Mouse (Mus musculus): ENCODE data around the gene Rpl37a. TPM values are rescaled to one million over a fixed set of nuclear protein-coding genes. Genes with fewer than 3 reads are reported as not detected.

The Rpl37a gene
- polyA plus RNA-seq, 1 experiment from 2014 or later: 1,456 TPM

GRCm38 (mm10) chr1:72724354-72724753 is 13.3 kb downstream of the Rpl37a start:
- H3K4me1 ChIP-seq (replicated peaks; ENCODE audit: control insufficient read depth, insufficient read depth, low read length): peaks cover 3% of the 10 kb centered on the region; the same call in 1 of the 2 replicates
- DNase-seq (ENCODE audit: low spot score): no peak
- H3K9me3 ChIP-seq (ENCODE audit: control insufficient read depth, low read length): no peaks in the 10 kb centered on the region
- no peaks in the 10 kb centered on the region for H3K27me3 ChIP-seq (ENCODE audit: control insufficient read depth, insufficient read depth, low read length)
- H3K4me2 ChIP-seq (ENCODE audit: low read depth, low read length, severe bottlenecking): no peak overlapping the region
- H3K27ac ChIP-seq (ENCODE audit: low read depth, low read length): no peak overlapping the region
- no peaks in the 10 kb centered on the region for H3K36me3 ChIP-seq (ENCODE audit: control insufficient read depth, insufficient read depth, low read length)
- ATAC-seq (replicated peaks; ENCODE audit: low FRiP score): no peak
- no peak overlapping the region for H3K9ac ChIP-seq (ENCODE audit: low read length)
- WGBS: 94% methylated on average over 2 of the region's 2 CpGs
- H3K4me3 ChIP-seq (ENCODE audit: low read depth, low read length): no peak overlapping the region

- no peaks in the 10 kb centered on the region for H3K4me1 ChIP-seq (replicated peaks; ENCODE audit: control insufficient read depth, insufficient read depth, low read length)
- no peak overlapping the region for H3K4me2 ChIP-seq (ENCODE audit: low read depth, low read length, severe bottlenecking)
- H3K9me3 ChIP-seq (ENCODE audit: control insufficient read depth, low read length): no peaks in the 10 kb centered on the region
- DNase-seq (ENCODE audit: low spot score) (no peak), ATAC-seq (replicated peaks; ENCODE audit: low FRiP score) (no peak)
- no peak overlapping the region for H3K4me3 ChIP-seq (ENCODE audit: low read depth, low read length)
- WGBS: 96% methylated on average over 13 of the region's 13 CpGs
- no peak overlapping the region for H3K9ac ChIP-seq (ENCODE audit: low read length)
- no peaks in the 10 kb centered on the region for H3K27me3 ChIP-seq (ENCODE audit: control insufficient read depth, insufficient read depth, low read length)
- H3K27ac ChIP-seq (ENCODE audit: low read depth, low read length): no peak overlapping the region
- H3K36me3 ChIP-seq (ENCODE audit: control insufficient read depth, insufficient read depth, low read length): no peaks in the 10 kb centered on the region
Measured at GRCm38 (mm10) chr1:72725941-72726340, 14.9 kb downstream of the Rpl37a start.

GRCm38 (mm10) chr1:72728781-72729180 is 17.7 kb downstream of the Rpl37a start:
- H3K36me3 ChIP-seq (ENCODE audit: control insufficient read depth, insufficient read depth, low read length): no peaks in the 10 kb centered on the region
- H3K4me1 ChIP-seq (replicated peaks; ENCODE audit: control insufficient read depth, insufficient read depth, low read length): no peaks in the 10 kb centered on the region
- WGBS: 95% methylated on average over 4 of the region's 4 CpGs
- no peaks in the 10 kb centered on the region for H3K9me3 ChIP-seq (ENCODE audit: control insufficient read depth, low read length)
- H3K27me3 ChIP-seq (ENCODE audit: control insufficient read depth, insufficient read depth, low read length): no peaks in the 10 kb centered on the region
- no peak overlapping the region for H3K9ac ChIP-seq (ENCODE audit: low read length)
- H3K4me3 ChIP-seq (ENCODE audit: low read depth, low read length): no peak overlapping the region
- no peak for ATAC-seq (replicated peaks; ENCODE audit: low FRiP score)
- H3K4me2 ChIP-seq (ENCODE audit: low read depth, low read length, severe bottlenecking): no peak overlapping the region
- no peak for DNase-seq (ENCODE audit: low spot score)
- no peak overlapping the region for H3K27ac ChIP-seq (ENCODE audit: low read depth, low read length)

GRCm38 (mm10) chr1:72730126-72730525 is 19.0 kb downstream of the Rpl37a start:
- 84% methylated on average over 10 of the region's 10 CpGs for WGBS
- Histone ChIP-seq H3K4me1 (replicated peaks; ENCODE audit: control insufficient read depth, insufficient read depth, low read length) (no peaks in the 10 kb centered on the region), H3K27me3 (ENCODE audit: control insufficient read depth, insufficient read depth, low read length) (no peaks in the 10 kb centered on the region), H3K9me3 (ENCODE audit: control insufficient read depth, low read length) (no peaks in the 10 kb centered on the region), H3K4me2 (ENCODE audit: low read depth, low read length, severe bottlenecking) (no peak overlapping the region), H3K9ac (ENCODE audit: low read length) (no peak overlapping the region), H3K4me3 (ENCODE audit: low read depth, low read length) (no peak overlapping the region), H3K36me3 (ENCODE audit: control insufficient read depth, insufficient read depth, low read length) (no peaks in the 10 kb centered on the region), H3K27ac (ENCODE audit: low read depth, low read length) (no peak overlapping the region)
- ATAC-seq (replicated peaks; ENCODE audit: low FRiP score) (no peak), DNase-seq (ENCODE audit: low spot score) (no peak)

- Histone ChIP-seq H3K9me3 (ENCODE audit: control insufficient read depth, low read length) (no peaks in the 10 kb centered on the region), H3K4me3 (ENCODE audit: low read depth, low read length) (no peak overlapping the region), H3K4me1 (replicated peaks; ENCODE audit: control insufficient read depth, insufficient read depth, low read length) (no peaks in the 10 kb centered on the region), H3K9ac (ENCODE audit: low read length) (no peak overlapping the region), H3K36me3 (ENCODE audit: control insufficient read depth, insufficient read depth, low read length) (no peaks in the 10 kb centered on the region), H3K27ac (ENCODE audit: low read depth, low read length) (no peak overlapping the region), H3K4me2 (ENCODE audit: low read depth, low read length, severe bottlenecking) (no peak overlapping the region), H3K27me3 (ENCODE audit: control insufficient read depth, insufficient read depth, low read length) (no peaks in the 10 kb centered on the region; the same call in 1 of the 2 replicates)
- ATAC-seq (replicated peaks; ENCODE audit: low FRiP score): no peak
- WGBS: 85% methylated on average over 9 of the region's 9 CpGs
- no peak for DNase-seq (ENCODE audit: low spot score)
Measured at GRCm38 (mm10) chr1:72733191-72733691, 22.2 kb downstream of the Rpl37a start.

GRCm38 (mm10) chr1:72736397-72737125 is 25.5 kb downstream of the Rpl37a start:
- H3K27me3 ChIP-seq (ENCODE audit: control insufficient read depth, insufficient read depth, low read length): no peaks in the 10 kb centered on the region; the same call in 1 of the 2 replicates
- 0 out of 2 replicates have a peak, but pooled peaks cover 2% of the 10 kb centered on the region for H3K4me1 ChIP-seq (replicated peaks; ENCODE audit: control insufficient read depth, insufficient read depth, low read length)
- H3K27ac ChIP-seq (ENCODE audit: low read depth, low read length): no peak overlapping the region
- no peak for ATAC-seq (replicated peaks; ENCODE audit: low FRiP score)
- no peak overlapping the region for H3K9ac ChIP-seq (ENCODE audit: low read length)
- H3K36me3 ChIP-seq (ENCODE audit: control insufficient read depth, insufficient read depth, low read length): no peaks in the 10 kb centered on the region
- no peak for DNase-seq (ENCODE audit: low spot score)
- H3K9me3 ChIP-seq (ENCODE audit: control insufficient read depth, low read length): no peaks in the 10 kb centered on the region
- no peak overlapping the region for H3K4me3 ChIP-seq (ENCODE audit: low read depth, low read length)
- WGBS: 77% methylated on average over 13 of the region's 13 CpGs
- H3K4me2 ChIP-seq (ENCODE audit: low read depth, low read length, severe bottlenecking): no peak overlapping the region

GRCm38 (mm10) chr1:72738946-72739680 is 28.0 kb downstream of the Rpl37a start:
- ATAC-seq (replicated peaks; ENCODE audit: low FRiP score): no peak
- Histone ChIP-seq H3K9ac (ENCODE audit: low read length) (no peak overlapping the region; the same call in 1 of the 2 replicates), H3K4me2 (ENCODE audit: low read depth, low read length, severe bottlenecking) (no peak overlapping the region), H3K4me1 (replicated peaks; ENCODE audit: control insufficient read depth, insufficient read depth, low read length) (0 out of 2 replicates have a peak, but pooled peaks cover 2% of the 10 kb centered on the region), H3K27ac (ENCODE audit: low read depth, low read length) (no peak overlapping the region), H3K27me3 (ENCODE audit: control insufficient read depth, insufficient read depth, low read length) (no peaks in the 10 kb centered on the region; the same call in 1 of the 2 replicates), H3K9me3 (ENCODE audit: control insufficient read depth, low read length) (no peaks in the 10 kb centered on the region), H3K4me3 (ENCODE audit: low read depth, low read length) (no peak overlapping the region), H3K36me3 (ENCODE audit: control insufficient read depth, insufficient read depth, low read length) (no peaks in the 10 kb centered on the region)
- WGBS: 77% methylated on average over 15 of the region's 15 CpGs
- no peak for DNase-seq (ENCODE audit: low spot score)

- ATAC-seq (replicated peaks; ENCODE audit: low FRiP score): no peak; the same call in 1 of the 2 replicates
- H3K4me2 ChIP-seq (ENCODE audit: low read depth, low read length, severe bottlenecking): no peak overlapping the region
- no peak for DNase-seq (ENCODE audit: low spot score)
- WGBS: 42% methylated on average over 10 of the region's 10 CpGs
- H3K27me3 ChIP-seq (ENCODE audit: control insufficient read depth, insufficient read depth, low read length): no peaks in the 10 kb centered on the region; the same call in 1 of the 2 replicates
- 0 out of 2 replicates have a peak, but pooled peaks cover 2% of the 10 kb centered on the region for H3K4me1 ChIP-seq (replicated peaks; ENCODE audit: control insufficient read depth, insufficient read depth, low read length)
- no peak overlapping the region for H3K4me3 ChIP-seq (ENCODE audit: low read depth, low read length)
- H3K36me3 ChIP-seq (ENCODE audit: control insufficient read depth, insufficient read depth, low read length): no peaks in the 10 kb centered on the region
- no peak overlapping the region for H3K27ac ChIP-seq (ENCODE audit: low read depth, low read length)
- no peaks in the 10 kb centered on the region for H3K9me3 ChIP-seq (ENCODE audit: control insufficient read depth, low read length)
- no peak overlapping the region for H3K9ac ChIP-seq (ENCODE audit: low read length)
Measured at GRCm38 (mm10) chr1:72739681-72740063, 28.6 kb downstream of the Rpl37a start.

All from forebrain, embryonic 11.5 days (tissue).